Mouse (Mus musculus) erythroblast, adult 5-6 weeks (primary cell): ENCODE results near the gene Zdhhc21. TPM values are rescaled to one million over a fixed set of nuclear protein-coding genes. Genes with fewer than 3 reads are reported as not detected.

Source experiments
- ATAC-seq: replicated peaks from 2 replicates; pipeline ENCODE4 v1.8.0; 2016; ENCODE audit warnings: moderate number of reproducible peaks, mild to moderate bottlenecking, moderate TSS enrichment, inconsistent platforms; ENCODE audit not compliant: poor library complexity, low FRiP score, severe bottlenecking
- total RNA-seq, 2 experiments: library from RNA; stranded (forward) in 1 of 2; stranded (reverse) in 1 of 2; fragments of 150-400 nt in 1 of 2; fragments of 200-764, 138-1000 nt in 1 of 2; gene quantifications; 2 replicates each; pipeline versions ENCODE4 v1.2.3 to v1.2.4; 2015 to 2017; ENCODE audit warnings: low replicate concordance in 2 of 2

Zdhhc21 gene
- total RNA-seq (2015; ENCODE audit: low replicate concordance): 3.6 and 6.3 TPM in 2 replicates
- total RNA-seq (2017; ENCODE audit: low replicate concordance): 2.5 and 3.9 TPM in 2 replicates

DNA sequence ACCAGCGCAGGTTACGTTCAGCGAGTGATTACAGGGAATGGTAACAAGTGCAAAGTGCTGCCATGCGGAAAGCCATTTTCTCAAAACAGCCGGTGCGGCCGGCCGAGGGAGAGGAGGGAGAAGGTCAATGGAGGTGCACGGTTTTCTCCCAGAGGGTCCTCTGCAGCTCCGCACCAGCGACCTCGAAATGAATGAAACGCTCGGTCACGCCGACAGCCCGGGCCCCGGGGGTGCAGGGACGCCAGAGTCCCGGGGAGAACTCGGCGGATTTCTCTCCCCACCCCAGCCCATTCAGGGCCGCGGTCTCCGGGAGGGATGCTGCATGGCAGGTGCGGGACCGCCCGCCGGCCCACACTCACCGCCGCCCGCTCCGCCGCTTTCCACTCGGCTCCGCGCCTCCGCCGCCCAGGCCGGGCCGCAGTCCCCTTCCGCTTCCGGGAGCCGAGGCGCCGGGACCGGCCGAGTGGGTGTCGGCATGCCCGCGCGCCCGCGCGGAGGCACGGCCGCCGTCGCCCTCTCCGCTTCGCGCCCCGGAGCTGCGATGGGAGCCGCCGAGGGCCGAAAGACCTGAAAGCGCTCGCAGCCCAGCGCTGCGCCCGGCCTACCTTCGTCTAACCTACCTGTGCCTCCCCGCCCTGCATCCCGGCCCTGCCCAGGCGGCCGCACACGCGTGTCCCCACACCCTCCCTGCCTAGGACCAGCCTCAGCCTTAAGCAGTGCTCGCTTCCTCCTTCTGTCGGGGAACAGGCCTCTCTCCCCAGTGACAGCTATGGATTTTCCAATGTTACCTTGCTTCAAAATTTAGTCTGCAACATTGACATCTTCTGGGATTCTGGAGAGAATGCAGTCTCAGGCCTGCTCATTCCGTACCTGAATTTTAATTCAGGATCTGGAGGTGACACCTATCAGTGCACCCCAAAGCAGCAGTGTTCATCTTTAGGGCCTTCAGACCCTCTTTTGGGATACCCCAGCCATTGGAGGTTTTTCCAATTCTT lies at the start of gene Zdhhc21:
TSS of gene Zdhhc21 (minus strand) at position 828 of the 995 bp plus-strand sequence.
- ATAC-seq: no peak

DNA sequence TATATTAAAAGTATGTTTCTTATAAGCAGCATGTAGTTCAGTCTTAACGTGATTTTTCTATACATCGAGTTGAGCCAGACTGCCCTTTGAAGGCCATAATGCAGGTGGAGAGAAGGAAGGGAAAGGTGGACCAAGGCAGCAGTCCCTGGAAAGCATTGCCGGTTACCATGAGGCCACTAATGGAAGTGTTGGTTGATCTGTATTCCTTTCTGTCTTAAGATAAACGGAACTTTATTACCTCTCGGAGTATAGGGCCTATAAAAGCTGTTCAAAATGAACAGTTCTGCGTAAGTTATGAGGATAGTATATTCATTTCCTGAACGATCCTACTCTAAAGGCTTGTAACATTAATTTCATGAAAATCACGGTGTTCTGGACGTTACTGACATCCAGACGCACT lies 35.5 kb upstream of the Zdhhc21 start:
- ATAC-seq: no peak

DNA sequence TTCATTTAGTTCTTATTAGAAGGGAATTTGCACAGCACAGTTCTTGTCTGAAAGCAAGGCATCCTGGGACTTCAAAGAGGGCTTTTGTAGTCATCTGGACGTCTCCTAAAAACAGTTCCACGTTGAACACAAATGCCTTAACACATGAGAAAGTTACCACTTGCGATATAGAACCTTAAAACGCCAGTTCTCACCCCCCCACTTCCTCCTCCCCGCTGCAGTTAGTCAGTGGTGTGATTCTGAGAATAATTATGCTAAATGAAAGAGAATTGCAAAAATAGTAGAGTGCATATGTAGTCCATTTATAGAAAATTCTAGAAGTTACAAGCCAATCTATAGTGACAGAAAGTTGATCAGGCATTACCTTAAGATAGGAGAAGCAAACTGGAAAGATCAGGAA lies 32.5 kb upstream of the Zdhhc21 start:
- ATAC-seq: no peak

DNA sequence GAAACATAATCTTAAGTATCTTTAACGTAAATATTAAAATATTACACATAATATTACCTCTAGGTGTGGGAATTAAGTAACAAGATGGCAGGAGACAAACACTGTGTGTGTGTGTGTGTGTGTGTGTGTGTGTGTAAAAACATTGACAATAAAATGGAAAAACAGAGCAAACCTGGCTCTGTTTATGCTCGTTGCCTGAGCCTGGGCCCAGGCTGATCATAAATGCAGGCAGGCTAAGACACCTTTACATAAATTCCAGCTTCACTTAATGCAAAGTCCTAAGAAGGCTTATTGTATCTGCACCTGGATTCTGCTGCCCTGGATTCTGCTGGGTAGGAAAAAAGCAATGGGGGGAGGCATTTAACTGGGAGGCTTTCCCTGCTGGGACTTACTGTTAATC lies 31.8 kb upstream of the Zdhhc21 start:
- no peak for ATAC-seq

DNA sequence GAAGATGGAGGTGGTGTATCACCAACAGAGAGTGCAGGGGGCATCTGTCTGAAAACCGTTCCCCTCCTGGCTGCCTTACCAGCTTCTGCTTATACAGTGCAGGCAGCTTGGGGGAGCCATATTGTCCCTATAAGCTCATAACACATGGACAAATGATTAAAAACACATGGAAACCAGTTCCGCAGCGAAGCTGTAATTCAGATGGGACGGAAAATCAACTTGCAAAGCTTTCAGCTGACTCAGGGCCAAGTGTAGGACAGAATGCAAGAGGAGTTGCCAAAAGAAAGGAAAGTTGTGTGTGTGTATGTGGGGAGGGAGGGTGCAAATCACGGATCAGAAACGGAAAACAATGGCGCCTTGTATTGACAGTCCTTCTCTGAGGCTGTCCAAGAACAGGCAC lies 31.3 kb upstream of the Zdhhc21 start:
- no peak for ATAC-seq

DNA sequence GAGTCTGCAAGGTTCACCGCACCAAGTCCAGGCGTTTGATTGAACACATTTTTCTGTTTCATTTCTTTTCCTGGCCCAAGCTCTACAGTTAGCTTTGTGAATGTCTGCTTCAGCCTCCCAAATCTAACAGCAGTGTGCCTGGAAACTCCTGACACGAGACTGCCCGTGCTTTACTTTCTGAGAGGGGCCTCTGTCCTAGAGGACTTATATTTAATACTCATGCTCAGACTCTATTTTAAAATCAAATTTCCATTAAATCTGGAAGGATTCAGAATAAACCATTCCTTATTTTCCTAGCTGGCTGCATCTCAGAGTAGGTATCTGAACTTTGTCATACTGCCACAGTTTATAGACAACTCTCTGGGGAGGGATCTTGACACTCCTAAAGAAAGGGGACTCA lies 30.8 kb upstream of the Zdhhc21 start:
- ATAC-seq: no peak

DNA sequence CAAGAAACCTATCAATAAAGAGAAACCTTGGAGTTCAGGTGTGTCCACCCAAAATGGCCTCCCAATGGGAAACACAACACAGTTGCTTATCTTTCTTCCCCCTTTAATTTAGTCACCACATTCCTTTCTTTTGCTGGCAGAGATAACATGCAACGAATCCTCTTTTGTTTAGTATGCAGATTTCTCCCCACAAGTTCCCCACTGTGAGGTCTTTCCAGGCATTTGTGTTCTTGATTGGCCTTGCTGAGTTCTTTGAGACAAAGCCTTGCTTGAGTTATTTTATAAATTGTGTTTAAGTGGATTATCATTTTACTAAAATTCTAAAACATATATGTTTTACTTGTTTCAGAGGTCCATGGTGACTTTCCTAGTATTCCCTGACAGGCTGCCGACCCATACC lies 26.4 kb upstream of the Zdhhc21 start:
- ATAC-seq: no peak

DNA sequence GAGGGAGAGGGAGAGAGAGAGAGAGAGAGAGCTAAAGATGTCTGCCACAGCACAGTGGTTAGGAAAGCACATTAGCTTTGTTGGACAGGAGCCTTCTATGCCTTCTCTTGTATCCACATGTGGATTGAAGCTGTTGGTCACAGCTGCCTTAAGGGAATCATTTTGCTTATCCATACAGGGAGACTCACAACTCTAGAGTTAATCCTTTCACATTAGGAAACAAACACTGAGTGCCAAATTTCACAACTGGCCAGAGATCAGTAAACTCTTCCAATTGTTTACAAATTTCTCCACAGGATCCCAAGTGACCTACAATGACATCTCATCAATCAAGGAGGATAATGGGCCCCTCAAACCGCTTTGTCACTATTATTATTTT lies 25.8 kb upstream of the Zdhhc21 start:
- ATAC-seq: no peak

DNA sequence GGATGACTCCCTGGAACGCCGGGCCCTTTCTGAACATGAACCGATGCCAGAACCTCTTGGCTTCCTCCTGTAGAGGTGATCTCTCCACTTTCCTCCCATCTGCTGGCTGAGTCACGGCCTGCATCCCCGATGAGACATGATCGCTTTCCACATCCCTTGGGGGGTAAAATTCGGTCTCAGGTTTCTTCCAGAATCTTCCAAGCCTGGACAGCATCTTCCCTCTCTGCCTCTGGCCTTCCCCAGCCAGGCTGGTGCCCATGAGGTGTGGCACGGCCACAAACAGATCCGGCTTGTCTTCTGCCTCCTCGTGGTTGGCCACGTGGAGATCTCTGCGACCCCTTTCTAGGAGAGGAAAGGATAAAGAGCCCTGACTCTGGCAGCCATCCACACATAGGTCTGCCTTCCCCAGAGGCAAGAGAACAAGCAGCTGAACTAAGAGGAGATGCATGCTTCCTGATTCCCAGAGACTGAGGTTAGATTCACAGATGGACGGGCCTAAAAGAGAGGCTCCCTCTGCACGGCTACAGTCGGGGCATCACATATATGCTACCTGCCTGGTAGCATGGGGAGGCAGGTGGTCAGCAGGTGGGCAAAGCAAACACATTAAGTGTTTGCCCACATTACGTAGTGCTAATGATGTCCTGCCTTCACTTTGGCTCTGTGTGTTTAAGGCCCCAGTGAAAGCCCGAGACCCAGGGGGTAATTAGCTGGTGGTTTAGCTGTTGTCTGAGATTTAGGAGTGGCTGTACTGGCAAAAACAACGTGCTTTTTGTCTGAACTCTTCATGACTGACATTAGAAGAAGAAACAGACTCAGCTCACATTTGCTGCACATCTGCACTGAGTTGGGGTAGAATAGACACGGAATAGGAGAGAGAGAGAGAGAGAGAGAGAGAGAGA lies 25.1 kb upstream of the Zdhhc21 start, which contains the start of gene Cer1:
TSS of gene Cer1 (minus strand) at position 513 of the 899 bp plus-strand sequence.
- no peak for ATAC-seq

DNA sequence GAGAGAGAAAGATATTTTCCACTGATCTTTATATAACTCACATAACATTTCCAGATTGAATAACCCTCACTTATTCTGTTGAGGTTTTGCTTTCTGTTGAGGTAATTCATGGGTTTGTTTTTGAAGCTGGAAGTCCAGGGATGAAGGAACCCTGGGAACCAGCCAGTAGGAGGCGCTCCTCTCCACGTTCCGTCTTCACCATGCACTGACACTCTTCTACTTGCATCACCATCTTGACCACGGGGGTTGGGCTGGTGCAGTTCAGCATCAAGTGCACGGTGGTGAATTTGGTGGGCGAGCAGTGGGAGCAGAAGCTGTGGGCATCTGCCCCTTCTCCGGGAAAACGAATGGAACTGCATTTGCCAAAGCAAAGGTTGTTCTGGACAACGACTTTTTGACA lies 22.7 kb upstream of the Zdhhc21 start:
- no peak for ATAC-seq

DNA sequence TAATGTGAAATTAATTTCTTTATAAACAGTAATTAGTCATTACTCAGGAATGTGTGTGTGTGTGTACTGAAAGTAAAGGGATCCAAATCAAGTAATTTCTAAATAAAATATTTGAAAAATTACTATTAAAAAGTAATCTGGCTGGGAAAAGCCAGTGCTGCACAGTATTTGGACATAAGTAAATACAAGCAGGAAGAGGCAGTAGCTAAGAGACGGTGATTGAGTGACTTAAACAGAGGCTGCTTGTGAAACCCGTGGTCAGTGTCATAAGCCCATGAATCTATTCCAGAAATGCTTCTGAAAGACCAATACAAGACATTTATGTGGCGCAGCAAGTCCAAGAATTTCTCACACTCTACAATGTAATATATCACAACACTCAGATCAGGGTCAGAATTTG lies 21.6 kb upstream of the Zdhhc21 start:
- ATAC-seq: no peak

DNA sequence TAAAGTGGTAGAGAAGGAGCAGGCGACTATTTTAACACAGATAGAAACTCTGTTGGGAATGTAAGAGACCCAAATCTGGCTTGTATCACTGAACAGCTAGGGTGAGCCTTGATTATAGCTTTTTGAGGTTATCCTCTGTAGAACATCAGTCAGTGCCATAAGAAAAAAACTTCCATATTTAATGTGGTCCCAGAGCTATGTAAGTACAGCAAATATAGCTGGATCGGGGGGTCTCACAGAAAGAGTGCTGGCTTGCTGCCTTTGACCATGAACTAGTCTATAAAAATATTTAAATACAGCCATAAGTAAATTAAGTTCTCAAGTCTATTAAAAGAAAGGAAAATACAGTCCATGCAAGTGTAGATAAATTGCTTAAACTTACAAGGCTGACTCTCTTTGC lies 20.5 kb upstream of the Zdhhc21 start:
- no peak for ATAC-seq

DNA sequence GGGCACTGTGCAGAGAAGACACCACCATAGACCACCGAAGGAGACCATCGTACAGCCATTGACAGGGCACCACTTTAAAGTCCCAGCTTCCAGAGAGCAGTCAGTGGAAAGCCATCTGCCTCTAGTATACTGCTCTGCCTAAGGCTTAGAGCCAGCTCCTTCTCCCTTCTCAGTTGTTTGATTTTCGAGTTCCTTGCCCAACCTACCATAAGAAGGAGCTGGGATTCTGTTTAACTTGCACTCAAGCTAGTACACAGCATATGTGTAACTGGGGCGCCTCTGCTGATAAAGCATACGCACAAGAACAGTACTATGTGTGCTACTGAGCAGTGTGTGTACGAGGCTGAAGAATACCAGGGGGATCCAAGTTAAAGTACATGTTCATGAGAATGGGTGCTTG lies 19.4 kb upstream of the Zdhhc21 start:
- no peak for ATAC-seq

DNA sequence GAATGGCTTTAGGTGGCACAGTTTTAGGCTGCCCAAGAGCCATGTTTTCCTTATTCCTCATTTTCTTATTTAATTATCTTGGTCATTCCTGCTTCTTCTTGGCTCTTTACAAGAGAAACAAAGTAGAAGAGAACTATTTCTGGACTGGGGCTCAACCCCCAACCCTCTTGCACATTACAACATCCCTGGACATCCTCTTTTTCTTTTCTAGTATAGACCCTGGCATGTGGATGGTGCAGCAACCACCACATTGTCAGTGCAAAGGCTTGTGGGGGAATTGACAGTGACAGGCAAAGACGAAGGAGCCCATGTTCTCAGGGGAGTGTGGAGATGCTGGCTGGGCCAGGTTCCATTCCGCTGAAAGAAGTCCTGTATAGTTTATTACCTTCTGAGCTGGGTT lies 16.9 kb upstream of the Zdhhc21 start:
- ATAC-seq: no peak

DNA sequence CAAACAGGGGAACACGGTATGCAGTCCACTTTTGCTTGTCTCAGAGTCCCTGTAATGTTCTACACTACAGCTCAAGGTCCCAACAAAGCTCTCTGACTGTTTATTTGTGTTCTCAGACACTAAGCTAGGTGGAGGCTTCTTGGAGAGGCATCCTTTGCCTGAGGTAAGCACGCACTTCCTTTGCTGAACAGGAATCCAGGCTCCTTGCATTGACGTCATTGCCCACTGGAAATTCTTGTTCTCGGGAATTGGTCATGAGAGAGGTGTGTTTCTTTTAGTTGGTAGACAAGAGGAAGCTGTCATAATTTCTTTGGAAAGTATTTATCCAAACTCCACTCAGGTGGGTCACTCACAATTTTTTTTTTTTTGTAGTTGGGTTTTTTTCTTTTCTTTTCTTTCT lies 15.8 kb upstream of the Zdhhc21 start:
- ATAC-seq: no peak

DNA sequence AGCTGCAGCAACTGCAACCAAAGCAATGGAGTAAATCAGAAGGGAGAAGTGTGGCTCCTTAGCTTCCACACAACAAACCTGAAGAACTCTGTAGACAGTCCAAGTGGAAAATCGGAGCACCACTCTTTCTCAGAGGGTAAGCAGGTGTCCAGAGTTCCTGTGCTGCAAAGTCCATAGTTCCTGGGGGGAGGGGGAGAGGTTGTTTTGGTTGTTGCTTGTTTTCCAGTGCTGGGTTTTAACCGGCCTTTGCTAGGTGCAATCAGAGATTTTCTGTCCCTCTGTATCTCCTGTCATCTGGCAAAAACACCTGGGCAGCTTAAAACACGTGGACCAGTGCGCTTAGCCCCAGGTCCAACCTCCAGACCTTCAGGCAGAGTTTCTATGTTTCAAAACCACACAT lies 15.0 kb upstream of the Zdhhc21 start:
- no peak for ATAC-seq

DNA sequence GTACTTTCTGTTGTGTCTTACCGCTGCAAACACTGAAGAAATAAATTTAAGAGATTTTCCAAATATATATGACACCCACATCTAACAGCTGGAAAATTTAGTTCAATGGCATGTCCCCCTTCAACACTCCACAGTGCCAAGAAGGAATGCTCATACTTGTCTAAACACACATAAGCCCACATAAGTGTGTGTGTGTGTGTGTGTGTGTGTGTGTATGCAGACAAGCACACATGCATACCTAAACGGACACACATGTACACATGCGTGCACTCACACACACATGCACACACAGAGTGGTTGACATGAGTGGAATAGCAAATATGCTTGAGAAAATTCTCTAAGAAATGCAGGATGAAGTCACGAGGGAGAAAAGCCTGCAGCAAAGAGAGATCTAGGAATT lies 12.8 kb upstream of the Zdhhc21 start:
- no peak for ATAC-seq

DNA sequence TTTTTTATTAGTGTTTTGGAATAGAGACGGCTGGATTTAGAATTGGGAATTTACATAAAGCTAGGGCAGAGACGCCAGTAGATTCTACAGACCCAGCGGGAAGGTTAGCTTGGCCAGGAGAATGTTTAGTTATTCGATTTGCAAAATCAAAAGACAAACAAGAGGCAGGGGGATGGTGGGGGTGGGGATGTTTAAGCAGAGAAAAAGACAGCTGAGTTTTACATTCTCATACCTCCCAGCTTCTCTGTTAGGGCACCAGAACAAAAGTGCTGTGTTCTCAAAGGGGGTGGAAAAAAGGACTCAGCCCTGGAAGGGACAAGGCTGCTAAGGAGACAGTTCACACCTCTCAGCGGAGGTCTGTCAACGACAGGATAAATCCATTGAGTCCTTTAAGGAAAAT lies 12.4 kb upstream of the Zdhhc21 start:
- no peak for ATAC-seq

DNA sequence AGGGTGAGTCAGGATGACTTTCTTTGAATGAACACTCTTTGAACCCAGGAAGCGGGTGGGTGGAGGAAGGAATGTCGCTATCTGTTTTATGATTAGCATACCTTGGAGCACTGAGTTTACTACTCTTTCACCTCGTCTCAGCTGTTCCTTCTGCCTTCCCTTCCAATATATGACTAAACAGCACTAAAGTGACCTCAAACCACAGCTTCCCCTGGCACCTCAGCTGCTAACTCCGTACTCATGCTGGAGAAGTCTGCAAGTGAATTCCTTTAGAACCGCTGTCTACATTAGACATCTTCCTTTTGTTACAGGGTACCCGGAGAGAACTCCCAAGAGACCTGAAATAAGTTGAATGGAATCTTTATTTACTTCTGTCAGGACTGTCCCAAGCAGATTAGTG lies 11.2 kb upstream of the Zdhhc21 start:
- no peak for ATAC-seq

DNA sequence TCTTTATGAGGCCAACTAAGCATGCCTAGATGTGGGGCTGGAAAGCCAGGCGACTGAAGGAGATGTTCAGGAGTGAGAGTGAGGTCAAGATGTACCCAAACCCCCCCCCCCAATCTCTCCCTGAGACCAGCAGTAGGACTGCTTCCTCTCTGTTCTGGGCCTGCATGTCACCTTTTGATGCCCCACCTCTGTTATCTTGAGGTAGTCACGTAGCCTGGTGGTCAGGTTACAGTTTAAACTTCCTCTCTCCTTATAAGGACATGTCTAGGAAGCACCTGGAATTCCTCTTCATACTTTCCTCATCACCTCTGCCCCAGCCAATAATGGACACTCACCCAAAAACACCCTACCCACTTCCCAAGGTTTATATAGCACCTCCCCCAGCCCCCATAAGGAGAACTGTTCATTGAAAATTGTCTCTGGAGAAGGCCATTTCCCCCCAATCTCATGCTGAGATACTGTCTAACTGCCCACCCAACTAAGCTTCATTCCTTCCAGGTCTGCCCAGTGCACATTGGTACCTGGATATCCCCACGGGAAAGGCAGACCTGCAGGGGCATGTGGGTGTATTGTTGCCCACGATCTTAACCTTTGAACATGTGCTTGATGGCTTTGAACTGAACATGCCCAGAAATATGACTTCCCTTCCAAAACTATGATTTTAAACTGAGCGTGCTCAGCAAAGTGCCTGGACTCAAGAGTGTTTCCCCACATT lies 8.1 kb upstream of the Zdhhc21 start:
- no peak for ATAC-seq
